Comparison of ENCODE assay signal across 39 mouse cellular contexts in genomic region chr1:174427402-174427801, GRCm38 (mm10). TPM values are rescaled to one million over a fixed set of nuclear protein-coding genes. Genes with fewer than 3 reads are reported as not detected.
"Had no signal": no experiment of that assay in that cellular context is flagged by ENCODE, and none has a peak within 500 bp of the region (broad histone marks: within the 10 kb centered on the region; RNA-seq: fewer than 3 reads in every experiment).

No protein-coding gene starts in this region.

- H3K9me3 ChIP-seq: embryonic facial prominence, embryonic 10.5 days; embryonic facial prominence, embryonic 12.5 days; embryonic facial prominence, embryonic 13.5 days; embryonic facial prominence, embryonic 15.5 days; forebrain, embryonic 10.5 days; forebrain, embryonic 12.5 days; forebrain, embryonic 13.5 days; forebrain, embryonic 15.5 days had no signal

- H3K4me1 ChIP-seq: embryonic facial prominence, embryonic 10.5 days; embryonic facial prominence, embryonic 12.5 days; embryonic facial prominence, embryonic 13.5 days; embryonic facial prominence, embryonic 15.5 days; forebrain, embryonic 10.5 days; forebrain, embryonic 12.5 days; forebrain, embryonic 13.5 days; forebrain, embryonic 15.5 days had no signal

- H3K27ac ChIP-seq: embryonic facial prominence, embryonic 10.5 days; embryonic facial prominence, embryonic 12.5 days; embryonic facial prominence, embryonic 13.5 days; embryonic facial prominence, embryonic 15.5 days; forebrain, embryonic 10.5 days; forebrain, embryonic 12.5 days; forebrain, embryonic 13.5 days; forebrain, embryonic 15.5 days; gastrocnemius, adult 2 months; heart, adult 2 months had no signal

- ATAC-seq: forebrain, embryonic 13.5 days; forebrain, embryonic 14.5 days; forebrain, embryonic 15.5 days; forebrain, embryonic 16.5 days; forebrain, postnatal 0 days had no signal

- H3K9ac ChIP-seq: embryonic facial prominence, embryonic 12.5 days; embryonic facial prominence, embryonic 13.5 days; embryonic facial prominence, embryonic 15.5 days; forebrain, embryonic 12.5 days; forebrain, embryonic 13.5 days; forebrain, embryonic 15.5 days; forebrain, postnatal 0 days had no signal

- DNase-seq: cerebellum, adult 8-10 months; cerebellum, adult 9-10 months; cerebellum, adult 9-11 months; cerebellum, postnatal 10 days; cerebellum, postnatal 14 days; cerebellum, postnatal 25 days; cerebellum, postnatal 36 days; embryo, embryonic 11 days; forebrain, postnatal 0 days; gastrocnemius, adult 2 months; gastrocnemius, postnatal 10 days; gastrocnemius, postnatal 14 days; gastrocnemius, postnatal 25 days; gastrocnemius, postnatal 36 days; heart, adult 11 months; heart, adult 18-20 months; heart, adult 2 months had no signal

- H3K4me3 ChIP-seq: embryonic facial prominence, embryonic 10.5 days; embryonic facial prominence, embryonic 12.5 days; embryonic facial prominence, embryonic 13.5 days; embryonic facial prominence, embryonic 15.5 days; erythroblast, embryonic 14.5 days; forebrain, embryonic 10.5 days; forebrain, embryonic 12.5 days; forebrain, embryonic 13.5 days; forebrain, embryonic 15.5 days; gastrocnemius, adult 2 months; heart, adult 2 months had no signal

- H3K36me3 ChIP-seq: embryonic facial prominence, embryonic 10.5 days; embryonic facial prominence, embryonic 12.5 days; embryonic facial prominence, embryonic 13.5 days; embryonic facial prominence, embryonic 15.5 days; forebrain, embryonic 10.5 days; forebrain, embryonic 12.5 days; forebrain, embryonic 15.5 days had no signal

- H3K27me3 ChIP-seq: embryonic facial prominence, embryonic 12.5 days; embryonic facial prominence, embryonic 13.5 days; embryonic facial prominence, embryonic 15.5 days; forebrain, embryonic 12.5 days; forebrain, embryonic 13.5 days; forebrain, embryonic 15.5 days had no signal

RNA-seq across cellular contexts. Expression of gene Olfr414, which starts 3.5 kb away (rescaled TPM):
- total RNA-seq: forebrain, postnatal 0 days; gastrocnemius, adult 18-20 months; gastrocnemius, adult 2 months; gastrocnemius, adult 8-10 months; gastrocnemius, postnatal 10 days; gastrocnemius, postnatal 14 days; gastrocnemius, postnatal 25 days; gastrocnemius, postnatal 36 days; gastrocnemius, postnatal 4 days; heart, adult 18-20 months; heart, adult 2 months; heart, adult 8-10 months had no signal
- polyA plus RNA-seq: cortical plate, adult 2 months; embryonic facial prominence, embryonic 10.5 days; embryonic facial prominence, embryonic 11.5 days; embryonic facial prominence, embryonic 12.5 days; embryonic facial prominence, embryonic 13.5 days; erythroblast, embryonic 14.5 days; forebrain, embryonic 10.5 days; forebrain, embryonic 11.5 days; forebrain, embryonic 12.5 days; forebrain, embryonic 13.5 days; forebrain, embryonic 14.5 days; forebrain, embryonic 15.5 days; forebrain, embryonic 16.5 days; forebrain, postnatal 0 days; frontal cortex, adult 2 months; gonadal fat pad, adult 2 months; heart, adult 2 months had no signal

RNA-seq across cellular contexts. Expression of gene Olfr220, which starts 14.5 kb away (rescaled TPM):
- total RNA-seq: common myeloid progenitor, adult 5-6 weeks; forebrain, postnatal 0 days; gastrocnemius, adult 18-20 months; gastrocnemius, adult 2 months; gastrocnemius, adult 8-10 months; gastrocnemius, postnatal 10 days; gastrocnemius, postnatal 14 days; gastrocnemius, postnatal 25 days; gastrocnemius, postnatal 36 days; gastrocnemius, postnatal 4 days; heart, adult 18-20 months; heart, adult 2 months; heart, adult 8-10 months had no signal
- polyA plus RNA-seq: cortical plate, adult 2 months; embryonic facial prominence, embryonic 10.5 days; embryonic facial prominence, embryonic 11.5 days; embryonic facial prominence, embryonic 12.5 days; embryonic facial prominence, embryonic 13.5 days; erythroblast, embryonic 14.5 days; forebrain, embryonic 10.5 days; forebrain, embryonic 11.5 days; forebrain, embryonic 12.5 days; forebrain, embryonic 13.5 days; forebrain, embryonic 14.5 days; forebrain, embryonic 15.5 days; forebrain, embryonic 16.5 days; forebrain, postnatal 0 days; frontal cortex, adult 2 months; gonadal fat pad, adult 2 months; heart, adult 2 months had no signal

RNA-seq across cellular contexts. Expression of gene Olfr248, which starts 36.6 kb away (rescaled TPM):
- total RNA-seq: forebrain, postnatal 0 days; gastrocnemius, adult 18-20 months; gastrocnemius, adult 2 months; gastrocnemius, adult 8-10 months; gastrocnemius, postnatal 10 days; gastrocnemius, postnatal 14 days; gastrocnemius, postnatal 25 days; gastrocnemius, postnatal 36 days; gastrocnemius, postnatal 4 days; heart, adult 18-20 months; heart, adult 2 months; heart, adult 8-10 months had no signal
- polyA plus RNA-seq: cortical plate, adult 2 months; embryonic facial prominence, embryonic 10.5 days; embryonic facial prominence, embryonic 11.5 days; embryonic facial prominence, embryonic 12.5 days; embryonic facial prominence, embryonic 13.5 days; embryonic facial prominence, embryonic 14.5 days; embryonic facial prominence, embryonic 15.5 days; erythroblast, embryonic 14.5 days; forebrain, embryonic 10.5 days; forebrain, embryonic 11.5 days; forebrain, embryonic 12.5 days; forebrain, embryonic 13.5 days; forebrain, embryonic 14.5 days; forebrain, embryonic 15.5 days; forebrain, embryonic 16.5 days; forebrain, postnatal 0 days; frontal cortex, adult 2 months; gonadal fat pad, adult 2 months; heart, adult 2 months had no signal
